Mouse (Mus musculus) left cerebral cortex, adult 9 months (tissue): Measurements from ENCODE around the gene Eef2k.
A peak's percentile ranks its signal among the peaks of the same experiment; 100 is the strongest.

Experiments
- DNase-seq, 2 experiments: peaks; one replicate each; pipeline ENCODE4 v3.0.0; 2022; ENCODE audit warnings: low spot score in 2 of 2

The Eef2k gene

GRCm38 (mm10) chr7:120842345-120843036 lies at the start of gene Eef2k:
Gene Eef2k, plus strand, starts transcription at chr7:120842831.
- peak; percentile 77 to 88 for DNase-seq

- no peak for DNase-seq
Observed at GRCm38 (mm10) chr7:120795544-120795943, 47.1 kb upstream of the Eef2k start.

- DNase-seq, result no peak
Observed at GRCm38 (mm10) chr7:120796369-120796768, 46.3 kb upstream of the Eef2k start.

GRCm38 (mm10) chr7:120803268-120803667 lies 39.4 kb upstream of the Eef2k start:
- no peak for DNase-seq

GRCm38 (mm10) chr7:120809705-120810104 lies 32.9 kb upstream of the Eef2k start:
- no peak for DNase-seq

- no peak for DNase-seq
Observed at GRCm38 (mm10) chr7:120811834-120812415, 30.7 kb upstream of the Eef2k start, which contains the start of gene Gm5737. Gene Gm5737, plus strand, starts transcription at chr7:120812365.

GRCm38 (mm10) chr7:120817552-120817951 lies 25.1 kb upstream of the Eef2k start:
- no peak for DNase-seq

GRCm38 (mm10) chr7:120819386-120819785 lies 23.2 kb upstream of the Eef2k start:
- no peak for DNase-seq

- peak in 1 of 2 experiments; percentile 64 for DNase-seq
Observed at GRCm38 (mm10) chr7:120823248-120823647, 19.4 kb upstream of the Eef2k start.

GRCm38 (mm10) chr7:120825097-120825496 lies 17.5 kb upstream of the Eef2k start:
- no peak for DNase-seq

GRCm38 (mm10) chr7:120826408-120826807 lies 16.2 kb upstream of the Eef2k start:
- DNase-seq, result no peak

- peak in 1 of 2 experiments; percentile 54 for DNase-seq
Observed at GRCm38 (mm10) chr7:120830431-120831381, 11.9 kb upstream of the Eef2k start.

- no peak for DNase-seq
Observed at GRCm38 (mm10) chr7:120834426-120834825, 8.2 kb upstream of the Eef2k start.

- peak in 1 of 2 experiments; percentile 80 for DNase-seq
Observed at GRCm38 (mm10) chr7:120834863-120835372, 7.7 kb upstream of the Eef2k start.

GRCm38 (mm10) chr7:120835449-120836359 lies 6.9 kb upstream of the Eef2k start:
- DNase-seq, result peak; percentile 87 to 98

GRCm38 (mm10) chr7:120836361-120836760 lies 6.3 kb upstream of the Eef2k start:
- DNase-seq, result no peak

GRCm38 (mm10) chr7:120838436-120839160 lies 4.0 kb upstream of the Eef2k start:
- DNase-seq, result no peak

- DNase-seq, result no peak
Observed at GRCm38 (mm10) chr7:120839786-120840185, 2.8 kb upstream of the Eef2k start.

- peak; percentile 69 to 88 for DNase-seq
Observed at GRCm38 (mm10) chr7:120843037-120843621, 498 bp downstream of the Eef2k start.
